Mouse (Mus musculus) neural tube, embryonic 14.5 days (tissue): ENCODE measurements around the gene Tor1b. TPM values are rescaled to one million over a fixed set of nuclear protein-coding genes. Genes with fewer than 3 reads are reported as not detected.
A peak's percentile ranks its signal among the peaks of the same experiment; 100 is the strongest.

Experiments
- ATAC-seq: fragments of 200-750 bp; cut with Nextera tagmentation; 2 replicates; pipeline ENCODE4 v1.8.0; 2017; ENCODE audit warnings: low read depth, mild to moderate bottlenecking, moderate TSS enrichment, moderate library complexity
- H3K27ac ChIP-seq: fragments of 300-500 bp; sonication (generic); 2 replicates; pipeline ENCODE4 v1.5.1; 2014; ENCODE audit warnings: low read depth, mild to moderate bottlenecking, control low read depth, low read length, moderate library complexity, mixed read lengths
- H3K27me3 ChIP-seq: fragments of 300-500 bp; sonication (generic); 2 replicates; pipeline ENCODE4 v1.6.1; 2014; ENCODE audit warnings: low read length; ENCODE audit not compliant: control insufficient read depth, insufficient read depth
- H3K36me3 ChIP-seq: fragments of 300-500 bp; sonication (generic); 2 replicates; pipeline ENCODE4 v1.6.1; 2014; ENCODE audit warnings: low read length, mixed read lengths; ENCODE audit not compliant: control insufficient read depth, insufficient read depth
- H3K4me1 ChIP-seq: fragments of 300-500 bp; sonication (generic); 2 replicates; pipeline ENCODE4 v1.6.1; 2014; ENCODE audit warnings: low read length; ENCODE audit not compliant: control insufficient read depth, insufficient read depth
- H3K4me2 ChIP-seq: fragments of 300-500 bp; sonication (generic); 2 replicates; pipeline ENCODE4 v1.6.1; 2014; ENCODE audit warnings: mild to moderate bottlenecking, low read depth, low read length, control low read depth
- H3K4me3 ChIP-seq: fragments of 300-500 bp; sonication (generic); 2 replicates; pipeline ENCODE4 v1.5.1; 2014; ENCODE audit warnings: low read depth, low read length, control low read depth, mixed read lengths
- H3K9ac ChIP-seq: fragments of 300-500 bp; sonication (generic); replicated peaks from 2 replicates; pipeline ENCODE4 v1.6.1; 2014; ENCODE audit warnings: low read depth, mild to moderate bottlenecking, control low read depth, low read length, mixed read lengths
- H3K9me3 ChIP-seq: fragments of 300-500 bp; sonication (generic); 2 replicates; pipeline ENCODE4 v1.6.1; 2016; ENCODE audit warnings: low read length; ENCODE audit not compliant: control insufficient read depth
- WGBS: fragments of 180-500 bp; shearing (Covaris S2); extraction: QIAGEN DNeasy Blood & Tissue Kit; methylation state at CpG from one replicate; pipeline ENCODE4 v1.1.7; 2014; 5-methylcytosine and 5-hydroxymethylcytosine counted together
- polyA plus RNA-seq: library from polyadenylated mRNA; unstranded; fragments of >200 nt; fragmentation: Nextera tagmentation; extraction: Ambion mirVana; gene quantifications from 2 replicates; pipeline ENCODE4 v1.2.1, GENCODE M21; 2014

The Tor1b gene
- 16.3 and 17.5 TPM in 2 replicates for polyA plus RNA-seq

GRCm38 (mm10) chr2:30952824-30953490 lies at the start of gene Tor1b:
Gene Tor1b, plus strand, starts transcription at chr2:30952959.
- Histone ChIP-seq H3K36me3 (peaks cover 18% of the 10 kb centered on the region), H3K4me2 (peak within 1 kb of the TSS; percentile 87), H3K27ac (peak within 1 kb of the TSS; percentile 76), H3K9ac (peak within 1 kb of the TSS; percentile 77), H3K4me3 (peak within 1 kb of the TSS; percentile 78), H3K9me3 (no peaks in the 10 kb centered on the region), H3K27me3 (no peaks in the 10 kb centered on the region), H3K4me1 (peaks cover 19% of the 10 kb centered on the region)
- peak; percentile 93 for ATAC-seq
- under 1% methylated on average over 60 of the region's 60 CpGs for WGBS

- Histone ChIP-seq H3K9ac (no peak overlapping the region), H3K4me2 (no peak overlapping the region), H3K4me3 (no peak overlapping the region), H3K9me3 (no peaks in the 10 kb centered on the region), H3K27me3 (0 out of 2 replicates have a peak, but pooled peaks cover 4% of the 10 kb centered on the region), H3K27ac (no peak overlapping the region), H3K36me3 (no peaks in the 10 kb centered on the region), H3K4me1 (peaks cover 7% of the 10 kb centered on the region; the same call in 1 of the 2 replicates)
- 74% methylated on average over 6 of the region's 6 CpGs for WGBS
- no peak for ATAC-seq
These were observed 48.5 kb upstream of the Tor1b start for GRCm38 (mm10) chr2:30904231-30904630.

- Histone ChIP-seq H3K9ac (no peak overlapping the region), H3K4me1 (peaks cover 7% of the 10 kb centered on the region; the same call in 1 of the 2 replicates), H3K4me2 (no peak overlapping the region), H3K27me3 (0 out of 2 replicates have a peak, but pooled peaks cover 4% of the 10 kb centered on the region), H3K9me3 (no peaks in the 10 kb centered on the region), H3K4me3 (no peak overlapping the region), H3K36me3 (no peaks in the 10 kb centered on the region), H3K27ac (no peak overlapping the region)
- ATAC-seq: no peak
- 86% methylated on average over 7 of the region's 7 CpGs for WGBS
These were observed 47.8 kb upstream of the Tor1b start for GRCm38 (mm10) chr2:30904991-30905390.

GRCm38 (mm10) chr2:30905906-30906305 lies 46.9 kb upstream of the Tor1b start:
- no peak overlapping the region for H3K4me3 ChIP-seq
- no peak overlapping the region for H3K4me2 ChIP-seq
- H3K27me3 ChIP-seq: 0 out of 2 replicates have a peak, but pooled peaks cover 4% of the 10 kb centered on the region
- no peaks in the 10 kb centered on the region for H3K9me3 ChIP-seq
- WGBS: 70% methylated on average over 8 of the region's 8 CpGs
- no peak overlapping the region for H3K9ac ChIP-seq
- ATAC-seq: no peak
- peaks cover 7% of the 10 kb centered on the region; the same call in 1 of the 2 replicates for H3K4me1 ChIP-seq
- no peaks in the 10 kb centered on the region for H3K36me3 ChIP-seq
- no peak overlapping the region for H3K27ac ChIP-seq

- H3K4me3 ChIP-seq: no peak overlapping the region
- ATAC-seq: no peak
- H3K4me2 ChIP-seq: no peak overlapping the region
- H3K27me3 ChIP-seq: 0 out of 2 replicates have a peak, but pooled peaks cover 4% of the 10 kb centered on the region
- 79% methylated on average over 4 of the region's 4 CpGs for WGBS
- no peaks in the 10 kb centered on the region for H3K36me3 ChIP-seq
- no peak overlapping the region for H3K27ac ChIP-seq
- H3K9me3 ChIP-seq: no peaks in the 10 kb centered on the region
- peaks cover 7% of the 10 kb centered on the region; the same call in 1 of the 2 replicates for H3K4me1 ChIP-seq
- no peak overlapping the region for H3K9ac ChIP-seq
These were observed 46.1 kb upstream of the Tor1b start for GRCm38 (mm10) chr2:30906641-30907040.

- Histone ChIP-seq H3K27ac (no peak overlapping the region), H3K4me1 (no peaks in the 10 kb centered on the region), H3K36me3 (no peaks in the 10 kb centered on the region), H3K9ac (no peak overlapping the region), H3K4me3 (no peak overlapping the region), H3K9me3 (no peaks in the 10 kb centered on the region), H3K27me3 (no peaks in the 10 kb centered on the region), H3K4me2 (no peak overlapping the region)
- 69% methylated on average over 4 of the region's 4 CpGs for WGBS
- ATAC-seq: no peak
These were observed 40.4 kb upstream of the Tor1b start for GRCm38 (mm10) chr2:30912291-30912773.

- Histone ChIP-seq H3K36me3 (no peaks in the 10 kb centered on the region), H3K4me1 (no peaks in the 10 kb centered on the region), H3K27me3 (no peaks in the 10 kb centered on the region), H3K4me3 (no peak overlapping the region), H3K27ac (no peak overlapping the region), H3K9ac (no peak overlapping the region), H3K4me2 (no peak overlapping the region), H3K9me3 (no peaks in the 10 kb centered on the region)
- no peak for ATAC-seq
- 80% methylated on average over 8 of the region's 8 CpGs for WGBS
These were observed 39.7 kb upstream of the Tor1b start for GRCm38 (mm10) chr2:30913022-30913421.

- no peak for ATAC-seq
- WGBS: 41% methylated on average over 3 of the region's 3 CpGs
- Histone ChIP-seq H3K27me3 (no peaks in the 10 kb centered on the region), H3K9ac (no peak overlapping the region), H3K4me2 (no peak overlapping the region), H3K4me1 (no peaks in the 10 kb centered on the region), H3K36me3 (no peaks in the 10 kb centered on the region), H3K27ac (no peak overlapping the region), H3K9me3 (no peaks in the 10 kb centered on the region), H3K4me3 (no peak overlapping the region)
These were observed 37.9 kb upstream of the Tor1b start for GRCm38 (mm10) chr2:30914836-30915235.

- no peaks in the 10 kb centered on the region for H3K4me1 ChIP-seq
- no peak overlapping the region for H3K27ac ChIP-seq
- 85% methylated on average over 5 of the region's 5 CpGs for WGBS
- H3K4me3 ChIP-seq: no peak overlapping the region
- no peak for ATAC-seq
- no peaks in the 10 kb centered on the region for H3K9me3 ChIP-seq
- no peaks in the 10 kb centered on the region for H3K27me3 ChIP-seq
- no peaks in the 10 kb centered on the region for H3K36me3 ChIP-seq
- no peak overlapping the region for H3K9ac ChIP-seq
- no peak overlapping the region for H3K4me2 ChIP-seq
These were observed 37.4 kb upstream of the Tor1b start for GRCm38 (mm10) chr2:30915376-30915775.
